Mouse (Mus musculus) liver, adult 2 months (tissue): Measurements from ENCODE around the gene Arhgef17. TPM values are rescaled to one million over a fixed set of nuclear protein-coding genes. Genes with fewer than 3 reads are reported as not detected.
A peak's percentile ranks its signal among the peaks of the same experiment; 100 is the strongest.

Experiments used
- DNase-seq: peaks from one replicate; pipeline ENCODE4 v3.0.0-alpha.2; 2011; ENCODE audit warnings: low read depth, low spot score; ENCODE audit errors: extremely low read depth
- H3K27ac ChIP-seq: fragments of 200-500 bp; replicated peaks from 2 replicates; pipeline ENCODE4 v1.5.1; 2012; ENCODE audit warnings: low read depth, mild to moderate bottlenecking, control low read depth, inconsistent platforms, low read length; ENCODE audit not compliant: insufficient read depth
- H3K27me3 ChIP-seq: fragments of 200-500 bp; 2 replicates; pipeline ENCODE4 v1.6.1; 2012; ENCODE audit warnings: mild to moderate bottlenecking, moderate library complexity, low read length, inconsistent platforms; ENCODE audit not compliant: control insufficient read depth, insufficient read depth
- H3K36me3 ChIP-seq: fragments of 200-500 bp; 2 replicates; pipeline ENCODE4 v1.6.1; 2012; ENCODE audit warnings: low read length, inconsistent platforms; ENCODE audit not compliant: control insufficient read depth, insufficient read depth
- H3K4me1 ChIP-seq: fragments of 200-500 bp; 2 replicates; pipeline ENCODE4 v1.6.1; 2011; ENCODE audit warnings: low read length; ENCODE audit not compliant: control insufficient read depth, insufficient read depth
- H3K4me3 ChIP-seq: fragments of 200-500 bp; 2 replicates; pipeline ENCODE4 v1.5.1; 2011; ENCODE audit warnings: low read depth, mild to moderate bottlenecking, control low read depth, low read length, moderate library complexity; ENCODE audit not compliant: insufficient read depth
- H3K79me2 ChIP-seq: fragments of 200-500 bp; 2 replicates; pipeline ENCODE4 v1.6.1; 2012; ENCODE audit warnings: inconsistent platforms, mild to moderate bottlenecking, low read length, moderate library complexity; ENCODE audit not compliant: control insufficient read depth, insufficient read depth
- H3K9ac ChIP-seq: fragments of 200-500 bp; 2 replicates; pipeline ENCODE4 v1.6.1; 2012; ENCODE audit warnings: low read depth, mild to moderate bottlenecking, control low read depth, inconsistent platforms, low read length
- CTCF ChIP-seq: fragments of 200-500 bp; IDR thresholded peaks from 2 replicates; pipeline ENCODE4 v1.5.1; 2011; ENCODE audit warnings: low read depth, low read length, control low read depth
- POLR2A ChIP-seq: fragments of 200-500 bp; IDR thresholded peaks from 2 replicates; pipeline ENCODE4 v1.6.1; 2011; ENCODE audit warnings: low read length, control low read depth; ENCODE audit not compliant: insufficient read depth; ENCODE audit errors: extremely low read depth
- WGBS: fragments of 180-500 bp; shearing (Covaris S2); methylation state at CpG from one replicate; pipeline ENCODE4 v1.1.7; 2018; 5-methylcytosine and 5-hydroxymethylcytosine counted together
- polyA plus RNA-seq: library from polyadenylated mRNA; depleted of rRNA; stranded (reverse); fragments of >200 nt; gene quantifications from 2 replicates; pipeline ENCODE4 v1.2.3, GENCODE M21; 2012
- total RNA-seq: library from RNA; depleted of rRNA; stranded (reverse); fragments of >200 nt; gene quantifications from 2 replicates; pipeline ENCODE4 v1.2.3, GENCODE M21; 2014

The Arhgef17 gene
- total and polyA plus RNA-seq, 2 experiments: 1.2 to 1.8 TPM

DNA sequence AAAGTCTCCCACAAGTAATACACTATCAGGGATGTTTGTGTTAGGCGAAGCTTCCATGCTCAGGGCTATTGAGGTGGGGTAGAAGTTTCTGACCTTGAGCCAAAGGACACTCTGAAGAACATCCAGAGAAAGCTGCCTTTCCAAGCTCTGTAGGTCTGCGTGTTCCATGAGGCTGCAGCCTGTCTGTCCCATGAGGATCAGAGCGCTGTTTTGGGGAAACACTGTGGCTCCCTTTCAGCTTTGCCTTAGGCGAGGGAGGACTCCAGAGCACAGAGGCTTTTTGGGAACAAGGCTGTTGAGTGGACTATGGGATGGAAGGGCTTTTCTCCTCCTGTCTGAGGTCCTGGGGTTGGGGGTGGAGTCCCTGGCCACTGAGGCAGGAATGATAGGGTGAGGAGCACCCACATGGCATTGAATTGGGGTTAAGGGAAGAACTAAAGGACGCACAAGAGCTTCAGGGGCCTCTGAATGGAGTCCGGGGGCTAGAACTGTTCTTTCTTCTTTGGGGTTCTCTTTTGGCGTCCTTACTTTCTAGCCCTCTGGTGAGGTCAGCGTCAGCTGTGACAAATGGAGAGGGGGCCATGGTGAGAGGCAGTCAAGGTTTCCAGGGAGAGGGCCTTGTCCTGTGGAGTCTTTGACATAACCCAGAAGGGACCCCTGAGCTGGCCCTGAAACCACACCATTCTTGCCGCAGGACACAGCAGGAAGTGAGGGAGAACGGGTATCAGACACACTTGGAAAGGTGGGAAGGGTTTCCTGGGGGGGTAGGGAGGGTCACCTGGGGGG, 37.2 kb upstream of the Arhgef17 start:
- no peaks in the 10 kb centered on the region for H3K36me3 ChIP-seq
- no peak overlapping the region for H3K4me3 ChIP-seq
- H3K27me3 ChIP-seq: no peaks in the 10 kb centered on the region; the same call in 1 of the 2 replicates
- H3K4me1 ChIP-seq: no peaks in the 10 kb centered on the region
- H3K27ac ChIP-seq: no peak overlapping the region
- H3K9ac ChIP-seq: no peak overlapping the region
- WGBS: 88% methylated on average over 10 of the region's 10 CpGs
- no peak for TF ChIP-seq POLR2A
- no peak for TF ChIP-seq CTCF
- DNase-seq: no peak
- H3K79me2 ChIP-seq: no peaks in the 10 kb centered on the region

GRCm38 (mm10) chr7:100968376-100968775, 36.5 kb upstream of the Arhgef17 start:
- Histone ChIP-seq H3K36me3 (no peaks in the 10 kb centered on the region), H3K4me1 (no peaks in the 10 kb centered on the region), H3K79me2 (no peaks in the 10 kb centered on the region), H3K9ac (no peak overlapping the region), H3K27me3 (no peaks in the 10 kb centered on the region), H3K27ac (no peak overlapping the region), H3K4me3 (no peak overlapping the region)
- TF ChIP-seq CTCF: no peak
- no peak for TF ChIP-seq POLR2A
- 44% methylated on average over 6 of the region's 6 CpGs for WGBS
- DNase-seq: no peak

DNA sequence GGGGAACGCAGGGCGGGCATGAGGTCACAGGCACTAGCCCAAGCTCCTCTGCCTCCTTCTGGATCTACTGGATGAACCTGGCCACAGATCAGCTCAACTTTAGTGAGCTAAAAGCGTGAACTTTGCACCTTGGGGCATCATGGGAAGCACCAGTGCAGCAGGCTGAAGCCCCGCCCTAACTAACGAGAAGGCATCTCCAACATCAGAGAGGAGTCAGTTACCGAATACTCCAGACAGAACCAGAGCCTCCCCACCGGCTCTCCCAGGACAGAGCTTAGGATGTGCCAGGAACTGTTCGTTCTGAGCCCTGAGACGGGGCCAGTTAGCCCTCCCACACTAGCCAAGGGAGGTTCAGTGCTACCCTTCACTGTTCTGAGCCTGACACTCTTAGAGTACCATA, 35.9 kb upstream of the Arhgef17 start:
- Histone ChIP-seq H3K9ac (no peak overlapping the region), H3K27ac (no peak overlapping the region), H3K36me3 (no peaks in the 10 kb centered on the region), H3K79me2 (no peaks in the 10 kb centered on the region), H3K4me1 (no peaks in the 10 kb centered on the region), H3K4me3 (no peak overlapping the region), H3K27me3 (no peaks in the 10 kb centered on the region)
- 71% methylated on average over 9 of the region's 9 CpGs for WGBS
- DNase-seq: no peak
- no peak for TF ChIP-seq CTCF
- no peak for TF ChIP-seq POLR2A

DNA sequence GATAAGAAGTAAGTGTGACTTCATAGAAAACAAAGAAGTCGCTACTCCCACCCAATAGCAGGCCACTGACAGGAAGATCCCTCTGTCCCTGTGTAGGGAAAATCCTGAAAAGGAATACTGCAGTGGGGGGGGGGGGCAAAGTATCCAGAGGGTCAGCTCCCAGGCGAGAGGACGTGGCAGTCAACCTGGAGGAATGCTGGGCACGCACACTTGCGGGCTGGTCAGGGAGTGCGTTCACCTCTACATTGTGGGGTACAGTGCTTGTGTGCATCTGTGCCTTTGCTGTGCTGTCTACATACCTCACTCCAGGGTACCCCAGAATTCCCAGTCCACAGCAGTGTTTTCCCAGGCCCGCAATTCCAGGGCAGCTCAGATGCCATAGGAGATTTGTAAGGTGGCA, 34.1 kb upstream of the Arhgef17 start:
- H3K27ac ChIP-seq: no peak overlapping the region
- WGBS: 95% methylated on average over 7 of the region's 7 CpGs
- H3K4me1 ChIP-seq: no peaks in the 10 kb centered on the region
- DNase-seq: no peak
- H3K4me3 ChIP-seq: no peak overlapping the region
- H3K27me3 ChIP-seq: no peaks in the 10 kb centered on the region
- H3K36me3 ChIP-seq: no peaks in the 10 kb centered on the region
- no peak overlapping the region for H3K9ac ChIP-seq
- no peaks in the 10 kb centered on the region for H3K79me2 ChIP-seq
- TF ChIP-seq POLR2A: no peak
- no peak for TF ChIP-seq CTCF

GRCm38 (mm10) chr7:100965079-100965478, 33.2 kb upstream of the Arhgef17 start:
- DNase-seq: peak; percentile 20
- no peak overlapping the region for H3K9ac ChIP-seq
- H3K4me1 ChIP-seq: no peaks in the 10 kb centered on the region
- 20% methylated on average over 4 of the region's 4 CpGs for WGBS
- H3K4me3 ChIP-seq: no peak overlapping the region
- TF ChIP-seq CTCF (peak; percentile 92), POLR2A (no peak)
- no peaks in the 10 kb centered on the region for H3K27me3 ChIP-seq
- H3K79me2 ChIP-seq: no peaks in the 10 kb centered on the region
- H3K36me3 ChIP-seq: no peaks in the 10 kb centered on the region
- no peak overlapping the region for H3K27ac ChIP-seq

GRCm38 (mm10) chr7:100964242-100964641, 32.3 kb upstream of the Arhgef17 start:
- H3K4me3 ChIP-seq: peak overlapping the region; percentile 51
- TF ChIP-seq CTCF (no peak), POLR2A (no peak)
- no peaks in the 10 kb centered on the region for H3K27me3 ChIP-seq

More at GRCm38 (mm10) chr7:100964242-100964641, 32.3 kb upstream of the Arhgef17 start:
- Histone ChIP-seq H3K4me1 (no peaks in the 10 kb centered on the region), H3K9ac (peak overlapping the region; percentile 31), H3K79me2 (no peaks in the 10 kb centered on the region), H3K36me3 (no peaks in the 10 kb centered on the region), H3K27ac (peak overlapping the region; percentile 18; the same call in 1 of the 2 replicates)
- 82% methylated on average over 6 of the region's 6 CpGs for WGBS
- no peak for DNase-seq
